ENCODE assay signal across 11 mouse cellular contexts in the genomic region with DNA sequence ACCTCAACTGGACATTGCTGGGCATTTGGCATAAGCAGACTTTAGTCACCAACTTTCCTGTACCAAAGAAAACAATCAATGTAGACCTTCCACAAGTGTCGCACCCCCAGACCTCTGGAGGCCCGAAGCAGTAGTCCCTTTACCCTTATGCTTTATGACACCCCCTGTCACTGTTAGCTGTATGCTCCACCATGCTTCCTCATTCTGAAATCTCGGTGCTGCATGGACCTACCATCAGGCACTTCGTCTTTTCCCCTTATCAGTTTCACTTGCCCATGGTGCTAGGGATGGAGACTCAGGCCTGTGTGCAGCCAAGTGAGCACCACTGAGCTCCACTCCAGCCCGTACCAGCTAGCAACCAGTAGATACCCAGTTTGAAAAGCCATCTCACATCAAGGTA. TPM values are rescaled to one million over a fixed set of nuclear protein-coding genes. Genes with fewer than 3 reads are reported as not detected.
A peak's percentile ranks its signal among the peaks of the same experiment; 100 is the strongest.
DNase-seq lines count a peak whose midpoint lies in the region; ATAC-seq lines count a peak whose summit lies in the region.
"Had no signal": no experiment of that assay in that cellular context is flagged by ENCODE, and none has a peak within 500 bp of the region (broad histone marks: within the 10 kb centered on the region; RNA-seq: fewer than 3 reads in every experiment).

No protein-coding gene starts in this region.

- H3K9me3 ChIP-seq in megakaryocyte, embryonic 14.5 days, result no peaks in the 10 kb centered on the region
- no peaks in the 10 kb centered on the region for H3K9me3 ChIP-seq in forebrain, embryonic 12.5 days
- no peaks in the 10 kb centered on the region for H3K9me3 ChIP-seq in limb, embryonic 12.5 days

- peak overlapping the region; percentile 87 for H3K4me2 ChIP-seq in forebrain, embryonic 12.5 days
- peak overlapping the region; percentile 85 for H3K4me2 ChIP-seq in limb, embryonic 12.5 days

- DNase-seq in splenic B cell, adult 2 months (ENCODE audit: low read depth, low spot score), result peak; percentile 31
- no peak for DNase-seq in layer of hippocampus, postnatal 25 days (ENCODE audit: extremely low spot score in 1 of 2, low spot score in 1 of 2)
- no peak for DNase-seq in layer of hippocampus, postnatal 10 days (ENCODE audit: low spot score in 2 of 2)
- no peak for DNase-seq in thymus, adult 18-20 months
- DNase-seq: lung, adult 18-20 months had no signal

- ATAC-seq in megakaryocyte, adult 5-6 weeks (ENCODE audit: poor library complexity, severe bottlenecking), result no peak
- no peak for ATAC-seq in forebrain, embryonic 12.5 days (ENCODE audit: low FRiP score)
- no peak for ATAC-seq in limb, embryonic 12.5 days (ENCODE audit: insufficient number of reproducible peaks, insufficient read depth, low FRiP score, low TSS enrichment, low read depth)

- peaks cover 79% of the 10 kb centered on the region for H3K4me1 ChIP-seq in megakaryocyte, embryonic 14.5 days
- peaks cover 31% of the 10 kb centered on the region for H3K4me1 ChIP-seq in forebrain, embryonic 12.5 days
- peaks cover 26% of the 10 kb centered on the region for H3K4me1 ChIP-seq in limb, embryonic 12.5 days (replicated peaks)

- no peaks in the 10 kb centered on the region for H3K27me3 ChIP-seq in megakaryocyte, embryonic 14.5 days (replicated peaks)
- H3K27me3 ChIP-seq in forebrain, embryonic 12.5 days, result no peaks in the 10 kb centered on the region
- H3K27me3 ChIP-seq in limb, embryonic 12.5 days, result no peaks in the 10 kb centered on the region
- H3K27me3 ChIP-seq in splenic B cell, adult 2 months (ENCODE audit: control insufficient read depth, insufficient read depth, low read length, poor library complexity, severe bottlenecking), result no peaks in the 10 kb centered on the region; the same call in 1 of the 2 replicates

- 85% methylated on average over 5 of the region's 5 CpGs for WGBS in forebrain, embryonic 12.5 days
- WGBS in limb, embryonic 12.5 days, result 88% methylated on average over 5 of the region's 5 CpGs

- no peak overlapping the region for H3K27ac ChIP-seq in forebrain, embryonic 12.5 days
- H3K27ac ChIP-seq in limb, embryonic 12.5 days, result no peak overlapping the region

- peak overlapping the region; percentile 92 for H3K4me3 ChIP-seq in megakaryocyte, embryonic 14.5 days (replicated peaks)
- 0 out of 2 replicates have a peak overlapping the region, but pooled peaks have one; percentile 93 for H3K4me3 ChIP-seq in forebrain, embryonic 12.5 days (replicated peaks)
- H3K4me3 ChIP-seq in limb, embryonic 12.5 days (replicated peaks), result peak overlapping the region; percentile 95

- H3K9ac ChIP-seq in forebrain, embryonic 12.5 days, result peak overlapping the region; percentile 95; the same call in 1 of the 2 replicates
- no peak overlapping the region for H3K9ac ChIP-seq in limb, embryonic 12.5 days (replicated peaks)

- H3K36me3 ChIP-seq in megakaryocyte, embryonic 14.5 days (replicated peaks; ENCODE audit: low read length), result peaks cover 58% of the 10 kb centered on the region
- H3K36me3 ChIP-seq in forebrain, embryonic 12.5 days (replicated peaks), result peaks cover 54% of the 10 kb centered on the region
- H3K36me3 ChIP-seq in limb, embryonic 12.5 days, result peaks cover 58% of the 10 kb centered on the region
- no peaks in the 10 kb centered on the region; the same call in 1 of the 2 replicates for H3K36me3 ChIP-seq in splenic B cell, adult 2 months (ENCODE audit: control insufficient read depth, insufficient read depth, low read length, poor library complexity, severe bottlenecking)

RNA-seq across cellular contexts. Expression of a gene that starts 9.8 kb away (rescaled TPM):
- 1.2 TPM in 1 of 2 replicates, not detected in the other for polyA plus RNA-seq in megakaryocyte, embryonic 14.5 days (2012; ENCODE audit: insufficient read depth, low replicate concordance)
- 0.33 TPM in 1 of 2 replicates, not detected in the other for total RNA-seq in megakaryocyte, adult 5-6 weeks (2015)
- total RNA-seq in megakaryocyte, adult 5-6 weeks (2017), result 0.11 and 0.33 TPM in 2 replicates
- 67.1 and 67.2 TPM in 2 replicates for polyA plus RNA-seq in forebrain, embryonic 12.5 days (2016; fragmentation: Nextera tagmentation; extraction: Ambion mirVana)
- polyA plus RNA-seq in limb, embryonic 12.5 days (2016; fragmentation: Nextera tagmentation; extraction: Ambion mirVana), result 61.7 and 66.3 TPM in 2 replicates
- 10 to 100 TPM; 71.3 to 78.8 TPM for total RNA-seq in layer of hippocampus, postnatal 25 days (2021)
- 10 to 100 TPM; 75.0 to 82.7 TPM for total RNA-seq in layer of hippocampus, postnatal 10 days (2021)

RNA-seq across cellular contexts. Expression of a gene that starts 33.0 kb away (rescaled TPM):
- polyA plus RNA-seq in megakaryocyte, embryonic 14.5 days (2012; ENCODE audit: insufficient read depth, low replicate concordance), result not detected in 2 replicates
- total RNA-seq in megakaryocyte, adult 5-6 weeks (2015), result 0.96 TPM in 1 of 2 replicates, not detected in the other
- total RNA-seq in megakaryocyte, adult 5-6 weeks (2017), result not detected in 2 replicates
- not detected in 2 replicates for polyA plus RNA-seq in forebrain, embryonic 12.5 days (2016; fragmentation: Nextera tagmentation; extraction: Ambion mirVana)
- polyA plus RNA-seq in limb, embryonic 12.5 days (2016; fragmentation: Nextera tagmentation; extraction: Ambion mirVana), result not detected in 2 replicates
- total RNA-seq in layer of hippocampus, postnatal 25 days (2021), result not detected
- total RNA-seq in layer of hippocampus, postnatal 10 days (2021), result not detected
- total RNA-seq: adrenal gland, postnatal 14 days had no signal
- polyA plus RNA-seq: small intestine, adult 2 months had no signal

RNA-seq across cellular contexts. Expression of a gene that starts 33.8 kb away (rescaled TPM):
- 34.1 and 41.8 TPM in 2 replicates for polyA plus RNA-seq in megakaryocyte, embryonic 14.5 days (2012; ENCODE audit: insufficient read depth, low replicate concordance)
- total RNA-seq in megakaryocyte, adult 5-6 weeks (2015), result 37.0 and 41.9 TPM in 2 replicates
- 38.1 and 43.6 TPM in 2 replicates for total RNA-seq in megakaryocyte, adult 5-6 weeks (2017)
- 5.4 and 6.7 TPM in 2 replicates for polyA plus RNA-seq in forebrain, embryonic 12.5 days (2016; fragmentation: Nextera tagmentation; extraction: Ambion mirVana)
- polyA plus RNA-seq in limb, embryonic 12.5 days (2016; fragmentation: Nextera tagmentation; extraction: Ambion mirVana), result 17.1 and 18.4 TPM in 2 replicates
- total RNA-seq in layer of hippocampus, postnatal 25 days (2021), result 1 to 10 TPM; 1.2 to 1.9 TPM
- total RNA-seq in layer of hippocampus, postnatal 10 days (2021), result 1 to 10 TPM; 2.1 to 2.5 TPM

RNA-seq across cellular contexts. Expression of a gene that starts 51.6 kb away (rescaled TPM):
- not detected in 2 replicates for polyA plus RNA-seq in megakaryocyte, embryonic 14.5 days (2012; ENCODE audit: insufficient read depth, low replicate concordance)
- total RNA-seq in megakaryocyte, adult 5-6 weeks (2015), result 0.36 TPM in 1 of 2 replicates, not detected in the other
- total RNA-seq in megakaryocyte, adult 5-6 weeks (2017), result not detected in 2 replicates
- not detected in 2 replicates for polyA plus RNA-seq in forebrain, embryonic 12.5 days (2016; fragmentation: Nextera tagmentation; extraction: Ambion mirVana)
- polyA plus RNA-seq in limb, embryonic 12.5 days (2016; fragmentation: Nextera tagmentation; extraction: Ambion mirVana), result 0.31 TPM in 1 of 2 replicates, not detected in the other
- not detected for total RNA-seq in layer of hippocampus, postnatal 25 days (2021)
- total RNA-seq in layer of hippocampus, postnatal 10 days (2021), result not detected
- total RNA-seq: adrenal gland, postnatal 14 days had no signal
- polyA plus RNA-seq: small intestine, adult 2 months had no signal

RNA-seq across cellular contexts. Expression of a gene that starts 58.2 kb away (rescaled TPM):
- polyA plus RNA-seq in megakaryocyte, embryonic 14.5 days (2012; ENCODE audit: insufficient read depth, low replicate concordance), result 19.7 and 90.5 TPM in 2 replicates
- 1.6 and 3.1 TPM in 2 replicates for total RNA-seq in megakaryocyte, adult 5-6 weeks (2015)
- total RNA-seq in megakaryocyte, adult 5-6 weeks (2017), result 3.7 and 3.9 TPM in 2 replicates
- 47.9 and 54.9 TPM in 2 replicates for polyA plus RNA-seq in forebrain, embryonic 12.5 days (2016; fragmentation: Nextera tagmentation; extraction: Ambion mirVana)
- polyA plus RNA-seq in limb, embryonic 12.5 days (2016; fragmentation: Nextera tagmentation; extraction: Ambion mirVana), result 77.4 and 82.1 TPM in 2 replicates
- 10 to 100 TPM; 56.8 to 68.2 TPM for total RNA-seq in layer of hippocampus, postnatal 25 days (2021)
- total RNA-seq in layer of hippocampus, postnatal 10 days (2021), result 100 to 1,000 TPM in 1 of 2 experiments, 10 to 100 TPM in 1; 82.2 to 102 TPM

Comparison
In these comparisons a context has a peak if more than half of its experiments do, and no peak if none do; other contexts are left out.
1. RNA of a gene that starts 9.8 kb away (total RNA-seq): 75.0 to 82.7 TPM in layer of hippocampus, postnatal 10 days and 71.3 to 78.8 TPM in layer of hippocampus, postnatal 25 days; 0.11 to 0.33 TPM in megakaryocyte, adult 5-6 weeks; every median in the first group is over 10 times any median in the second.
2. RNA of a gene that starts 33.8 kb away (total RNA-seq): 37.0 to 43.6 TPM in megakaryocyte, adult 5-6 weeks; 2.1 to 2.5 TPM in layer of hippocampus, postnatal 10 days and 1.2 to 1.9 TPM in layer of hippocampus, postnatal 25 days; every median in the first group is over 10 times any median in the second.
3. Peak in every context shown above with its lines, with median percentiles within 50 percentile points of each other: H3K4me3 ChIP-seq.